Mouse (Mus musculus) left cerebral cortex, postnatal 4 days (tissue): Measurements from ENCODE around the gene Wbp2. TPM values are rescaled to one million over a fixed set of nuclear protein-coding genes. Genes with fewer than 3 reads are reported as not detected.
A peak's percentile ranks its signal among the peaks of the same experiment; 100 is the strongest.

ENCODE experiments used
- DNase-seq: peaks from one replicate; pipeline ENCODE4 v3.0.0-alpha.2; 2022
- intact Hi-C: fragments of 180-260 bp; cut with DNase I; formaldehyde crosslinking; loops from one replicate; pipeline ENCODE4 v1.15.1; 2025
- total RNA-seq, 2 experiments: library from RNA; stranded (reverse); gene quantifications; 2 replicates each; pipeline ENCODE4 v1.2.3; 2021

Wbp2 gene
- total RNA-seq, 2 experiments from 2014 or later: 171 to 176 TPM

GRCm38 (mm10) chr11:116110540-116110939 lies 23.7 kb upstream of the Wbp2 start:
- intact Hi-C loops: no loop called here
- no peak for DNase-seq

- DNase-seq: peak; percentile 39
- intact Hi-C loops: no loop called here
Observed at GRCm38 (mm10) chr11:116110131-116110530, 23.3 kb upstream of the Wbp2 start.

- intact Hi-C loops: no loop called here
- DNase-seq: no peak
Observed at GRCm38 (mm10) chr11:116109441-116110081, 22.8 kb upstream of the Wbp2 start.

- no peak for DNase-seq
- intact Hi-C loops: no loop called here
Observed at GRCm38 (mm10) chr11:116108464-116109137, 21.8 kb upstream of the Wbp2 start.

- intact Hi-C loops: no loop called here
Observed at GRCm38 (mm10) chr11:116107777-116108285, 21.0 kb upstream of the Wbp2 start.

GRCm38 (mm10) chr11:116106963-116107776 lies 20.4 kb upstream of the Wbp2 start:
- no peak for DNase-seq
- intact Hi-C loops: no loop called here

More at GRCm38 (mm10) chr11:116107777-116108285, 21.0 kb upstream of the Wbp2 start:
- DNase-seq: no peak

DNA sequence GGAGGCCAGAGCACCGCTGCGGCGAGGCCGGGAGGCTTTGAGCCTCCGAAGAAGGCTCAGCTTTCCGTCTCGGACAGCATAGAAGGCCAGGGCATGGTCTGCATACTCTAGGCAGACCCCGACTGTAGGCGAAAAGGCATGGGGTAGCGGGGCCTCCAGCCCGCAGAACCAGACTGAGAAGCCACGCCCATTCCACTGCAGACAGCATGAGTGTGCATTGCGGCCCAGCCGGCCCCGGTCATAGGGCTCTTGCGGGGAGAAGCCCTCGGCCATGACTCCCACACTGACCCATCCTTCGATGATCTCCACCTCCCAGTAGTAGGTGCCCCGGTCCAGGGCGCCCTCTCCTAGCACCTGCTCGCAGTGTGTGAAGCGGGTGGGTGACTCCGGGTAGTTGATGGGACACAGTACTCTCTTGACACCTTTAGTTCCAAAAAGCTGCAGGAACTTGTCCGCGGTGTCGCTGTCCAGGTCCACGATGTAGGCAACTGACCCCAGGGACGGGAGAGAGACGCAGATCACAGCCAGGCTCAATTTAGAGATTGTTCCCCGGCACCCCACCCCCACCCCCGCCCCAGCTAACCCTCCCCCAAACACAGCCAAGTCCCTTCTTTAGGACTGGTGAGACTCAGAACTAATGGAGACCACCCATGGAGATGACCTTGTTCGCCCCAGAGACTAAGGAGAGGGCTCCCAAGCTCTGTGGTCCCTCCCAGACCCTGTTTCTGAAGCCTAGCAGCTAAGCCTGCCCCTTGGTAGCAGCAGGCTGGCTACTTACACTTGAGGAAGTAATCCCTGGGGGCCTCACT lies 19.6 kb upstream of the Wbp2 start:
- intact Hi-C loops: no loop called here
- DNase-seq: no peak

GRCm38 (mm10) chr11:116105065-116105464 lies 18.3 kb upstream of the Wbp2 start:
- no peak for DNase-seq
- intact Hi-C loops: no loop called here

DNA sequence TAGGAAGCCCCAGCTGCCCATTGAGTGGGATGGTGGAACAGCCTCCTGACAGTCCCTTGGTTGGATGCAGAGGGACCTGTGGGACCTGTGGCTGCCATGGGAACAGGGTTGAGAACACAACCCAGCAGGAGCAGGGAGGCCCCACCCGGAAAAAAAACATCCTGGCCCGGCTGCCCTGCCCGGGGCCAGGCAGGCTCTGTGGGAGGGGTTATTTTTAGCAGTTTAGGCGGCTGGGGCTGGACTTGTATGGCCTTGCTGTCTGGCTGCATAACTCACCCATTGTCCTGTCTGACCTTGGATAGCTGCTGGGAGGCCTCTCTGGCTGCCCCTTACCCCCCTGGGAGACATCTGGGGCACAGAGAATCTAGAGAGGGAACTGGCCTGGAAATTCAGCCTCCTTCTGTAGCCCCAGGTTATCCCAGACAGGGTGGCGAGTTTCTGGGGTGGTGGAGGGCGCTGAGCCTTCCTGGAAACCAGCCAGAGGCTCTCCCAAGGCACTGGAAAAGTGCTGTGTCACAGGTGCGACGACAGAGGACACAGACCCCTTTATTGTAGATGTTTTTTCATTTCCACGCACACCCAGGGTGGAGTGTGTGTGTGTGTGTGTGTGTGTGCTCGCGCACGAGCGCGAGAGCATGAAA lies 17.3 kb upstream of the Wbp2 start:
- intact Hi-C loops: no loop called here
- no peak for DNase-seq

DNA sequence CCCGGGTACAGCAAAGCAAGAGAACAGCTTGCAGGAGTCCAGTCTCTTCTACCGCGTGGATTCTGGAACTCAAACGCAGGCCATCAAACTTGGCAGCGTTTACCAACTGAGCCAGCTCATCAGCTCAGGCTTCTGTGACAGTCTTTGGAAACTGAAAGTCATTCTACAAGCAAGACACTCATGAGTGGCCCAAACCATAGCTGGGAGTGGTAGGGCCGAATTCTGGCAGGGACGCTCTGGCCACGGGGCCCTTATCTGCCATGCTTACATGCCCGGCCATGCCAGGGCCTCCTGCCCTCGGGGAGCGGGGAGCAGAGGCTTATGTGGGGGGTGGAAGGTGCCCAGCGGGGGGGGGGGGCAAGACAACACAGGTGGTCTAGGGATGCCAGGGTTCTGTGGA lies 16.8 kb upstream of the Wbp2 start:
- intact Hi-C loops: no loop called here
- DNase-seq: no peak

DNA sequence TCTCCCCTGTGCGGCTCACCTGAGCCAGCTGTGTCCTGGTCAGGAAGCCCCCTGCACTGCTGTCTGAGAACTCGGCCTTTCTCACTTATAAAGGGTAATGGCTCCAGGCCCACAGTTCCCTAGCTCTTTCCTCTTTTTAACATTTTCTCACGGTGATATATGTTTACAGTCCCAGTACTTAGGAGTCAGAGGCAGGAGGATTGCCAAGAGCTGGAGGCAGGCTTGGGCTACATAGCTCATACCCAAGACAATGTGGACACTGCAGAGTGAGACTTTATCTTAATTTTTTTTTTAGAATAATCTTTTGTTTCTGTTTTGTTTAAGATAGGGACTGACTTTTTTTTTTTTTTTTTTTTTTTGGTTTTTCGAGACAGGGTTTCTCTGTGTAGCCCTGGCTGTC lies 15.7 kb upstream of the Wbp2 start:
- intact Hi-C loops: no loop called here
- DNase-seq: no peak

GRCm38 (mm10) chr11:116101931-116102381 lies 15.2 kb upstream of the Wbp2 start:
- intact Hi-C loops: no loop called here
- peak; percentile 52 for DNase-seq

DNA sequence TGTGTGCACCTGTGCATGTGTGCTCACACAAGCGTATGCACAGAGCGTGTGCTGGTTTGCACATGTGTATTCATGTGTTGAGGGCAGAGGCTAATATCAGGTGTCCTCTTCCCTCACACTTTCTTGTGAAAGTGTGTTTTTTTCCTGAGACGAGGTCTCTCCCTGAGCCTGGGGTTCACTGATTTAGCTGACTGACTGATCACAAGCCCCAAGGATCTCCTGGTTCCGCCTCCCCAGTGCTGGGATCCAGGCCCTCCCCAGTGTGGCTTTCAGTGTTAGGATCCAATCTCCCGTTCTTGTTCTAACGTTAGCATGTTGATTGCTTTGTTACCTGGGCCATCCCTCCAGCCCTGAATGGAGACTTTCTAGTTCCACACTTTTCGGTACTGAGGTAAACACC lies 14.0 kb upstream of the Wbp2 start:
- no peak for DNase-seq
- intact Hi-C loops: no loop called here

DNA sequence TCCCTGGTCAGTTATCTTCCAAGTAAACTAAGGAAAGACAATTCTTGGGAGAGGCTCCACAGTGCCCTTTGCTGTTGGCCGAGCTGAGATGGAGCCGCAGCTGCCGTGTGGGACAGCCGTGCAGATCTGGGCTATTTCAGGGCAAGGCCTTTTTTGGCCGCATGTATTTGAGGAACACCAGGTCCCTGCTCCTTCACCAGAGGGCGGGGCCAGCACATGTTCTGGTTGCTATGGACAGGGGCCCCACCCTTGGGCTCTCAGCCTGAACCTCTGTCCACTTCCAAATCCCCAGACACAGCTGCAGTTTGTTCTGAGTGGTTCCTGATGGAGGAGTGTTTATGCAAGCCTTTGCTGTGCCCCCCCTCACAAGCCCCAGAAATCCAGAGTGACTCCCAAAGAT lies 13.6 kb upstream of the Wbp2 start:
- intact Hi-C loops: no loop called here
- no peak for DNase-seq

- no peak for DNase-seq
- intact Hi-C loops: no loop called here
Observed at GRCm38 (mm10) chr11:116099462-116099861, 12.7 kb upstream of the Wbp2 start.

DNA sequence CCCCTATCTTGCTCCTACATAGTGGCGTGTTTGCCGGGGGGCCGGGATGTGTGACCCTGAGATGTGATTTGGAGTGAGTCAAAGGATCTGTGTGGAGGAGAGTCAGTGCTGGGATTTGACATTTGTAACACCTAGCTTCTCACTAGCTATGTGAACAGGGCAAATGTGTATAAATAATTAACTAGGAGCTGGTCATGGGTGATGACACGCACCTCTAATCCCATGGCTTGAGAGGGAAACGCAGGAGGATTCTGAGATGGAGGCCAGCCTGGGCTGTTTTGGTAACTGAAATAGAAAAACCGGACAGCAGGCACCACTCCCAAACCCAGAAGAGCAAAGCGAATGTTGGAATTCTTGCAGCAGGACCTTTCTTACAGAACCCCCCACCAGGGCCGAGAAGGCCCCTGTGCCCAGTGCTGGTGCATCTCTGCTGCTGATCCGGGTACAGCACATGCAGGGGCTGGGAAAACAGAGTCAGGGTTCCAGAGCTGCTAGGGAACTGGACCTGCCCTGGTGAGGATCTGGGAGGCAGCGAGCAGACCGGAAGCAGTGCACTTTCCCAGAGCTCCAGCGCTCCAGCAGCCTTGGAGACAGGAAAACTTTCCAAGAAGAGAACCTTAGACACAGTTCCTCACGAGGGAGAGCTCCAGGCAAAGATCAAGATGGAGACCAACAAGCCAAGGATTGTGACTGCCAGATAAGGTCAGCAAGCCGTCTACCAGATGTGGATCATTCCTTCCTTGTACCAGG lies 12.1 kb upstream of the Wbp2 start:
- no peak for DNase-seq
- intact Hi-C loops: no loop called here

GRCm38 (mm10) chr11:116096213-116097108 lies 9.7 kb upstream of the Wbp2 start:
- DNase-seq: no peak
- intact Hi-C loops: no loop called here

DNA sequence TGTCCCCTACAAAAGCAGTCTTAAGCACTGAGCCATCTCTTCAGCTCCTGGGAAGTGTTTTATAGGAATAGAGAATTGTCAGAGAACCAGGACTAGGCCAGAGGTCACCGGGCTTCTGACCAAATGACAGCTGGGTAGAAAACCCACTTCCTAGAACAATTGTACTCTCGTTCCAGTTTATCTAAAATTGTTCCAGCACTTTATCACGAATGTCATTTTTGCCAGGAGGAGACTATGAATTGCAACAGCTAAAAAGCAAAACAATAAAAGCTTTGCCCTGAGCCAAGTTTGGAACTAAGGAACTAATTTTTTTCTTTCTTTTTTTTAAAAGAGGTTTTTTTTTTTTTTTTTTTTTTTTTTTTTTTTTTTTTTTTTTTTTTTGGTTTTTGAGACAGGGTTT lies 8.8 kb upstream of the Wbp2 start:
- intact Hi-C loops: loop anchor here (2.0 kb wide), 1 partner anchor 29 kb away; no protein-coding TSS in a partner anchor
- no peak for DNase-seq
